Mouse (Mus musculus): ENCODE data around the gene Olfr1394.

DNA sequence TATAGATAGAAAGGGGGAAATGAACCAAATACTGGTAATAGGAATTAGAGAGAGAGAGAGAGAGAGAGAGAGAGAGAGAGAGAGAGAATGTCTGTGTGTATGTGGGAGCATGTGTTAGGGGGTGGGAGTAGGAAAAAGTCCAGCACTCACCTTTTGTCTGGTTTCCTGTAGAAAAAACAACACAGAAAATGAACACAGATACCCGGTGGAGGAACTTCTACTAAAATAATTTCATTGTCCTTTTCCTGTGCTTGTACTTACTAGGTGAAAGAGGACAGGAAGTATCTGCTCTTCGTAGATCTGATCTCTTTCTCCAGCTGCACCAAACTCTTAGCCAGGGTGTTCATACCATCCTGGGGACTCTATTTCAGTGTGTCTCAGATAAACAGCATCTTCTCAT is 40.0 kb upstream of the Olfr1394 start:
- TF ChIP-seq CTCF (IDR thresholded peaks at IDR 0.05; ENCODE audit: low read depth) (no peak), EP300 (optimal IDR thresholded peaks at IDR 0.05) (no peak)

All from stomach, postnatal 0 days (tissue).